Mouse (Mus musculus) olfactory bulb, adult 2 months (tissue): Measurements from ENCODE around the gene Phykpl.

Experiments
- CTCF ChIP-seq: fragments of 200-500 bp; IDR thresholded peaks from 2 replicates; pipeline ENCODE4 v1.5.1; 2012; ENCODE audit warnings: low read depth, mild to moderate bottlenecking, low read length, moderate library complexity; ENCODE audit not compliant: insufficient read depth
- POLR2A ChIP-seq: fragments of 200-500 bp; IDR thresholded peaks from 2 replicates; pipeline ENCODE4 v1.6.1; 2012; ENCODE audit warnings: mild to moderate bottlenecking, low read depth, low read length, moderate library complexity; ENCODE audit not compliant: insufficient read depth

- TF ChIP-seq CTCF (peak; percentile 72), POLR2A (no peak)
Observed at GRCm38 (mm10) chr11:51539759-51540282, 44.7 kb upstream of the Phykpl start.
